Mouse (Mus musculus) CH12.LX (cell line): ENCODE data around the gene Gm20521. TPM values are rescaled to one million over a fixed set of nuclear protein-coding genes. Genes with fewer than 3 reads are reported as not detected.

Experiments used
- DNase-seq: peaks from one replicate; pipeline ENCODE4 v3.0.0-alpha.2; 2013; ENCODE audit errors: extremely low read depth
- H3K27ac ChIP-seq: 2 replicates; pipeline ENCODE4 v1.5.1; 2012; ENCODE audit warnings: low read depth, mild to moderate bottlenecking, control low read depth, moderate library complexity; ENCODE audit not compliant: insufficient read depth
- H3K27me3 ChIP-seq: replicated peaks from 2 replicates; pipeline ENCODE3; 2012; ENCODE audit warnings: inconsistent platforms
- H3K36me3 ChIP-seq, 2 experiments: replicated peaks in 1 of 2; 2 replicates each; pipeline versions ENCODE3 to v1.6.1; 2012; ENCODE audit warnings: inconsistent platforms in 1 of 2, low read length in 1 of 2, mild to moderate bottlenecking in 1 of 2, mixed read lengths in 1 of 2, moderate library complexity in 1 of 2; ENCODE audit not compliant: control insufficient read depth in 1 of 2, insufficient read depth in 1 of 2
- H3K4me1 ChIP-seq, 2 experiments: 2 replicates each; pipeline ENCODE4 v1.6.1; 2012; ENCODE audit warnings: inconsistent platforms in 1 of 2, moderate library complexity in 1 of 2; ENCODE audit not compliant: insufficient read depth in 2 of 2, control insufficient read depth in 1 of 2
- H3K4me2 ChIP-seq: 2 replicates; pipeline ENCODE4 v1.6.1; 2012; ENCODE audit warnings: low read depth, mild to moderate bottlenecking, control low read depth; ENCODE audit not compliant: poor library complexity, insufficient read depth, severe bottlenecking
- H3K4me3 ChIP-seq, 3 experiments: fragments of 150-350 bp in 1 of 3; sonication (generic) in 1 of 3; replicated peaks in 1 of 3; 2 replicates each; pipeline versions ENCODE3 to v1.5.1; 2011 to 2012; ENCODE audit warnings: low read depth in 2 of 3, low read length in 2 of 3, mild to moderate bottlenecking in 2 of 3, moderate library complexity in 2 of 3, control low read depth in 1 of 3, improper control_type of control experiment in 1 of 3, inconsistent platforms in 1 of 3, mixed read lengths in 1 of 3; ENCODE audit not compliant: poor library complexity in 1 of 3
- H3K79me2 ChIP-seq: replicated peaks from 2 replicates; pipeline ENCODE4 v1.6.1; 2012; ENCODE audit warnings: mild to moderate bottlenecking, moderate library complexity; ENCODE audit not compliant: control insufficient read depth, poor library complexity, insufficient read depth, severe bottlenecking; ENCODE audit errors: extremely low read depth
- H3K9ac ChIP-seq: 2 replicates; pipeline ENCODE4 v1.6.1; 2012; ENCODE audit warnings: low read depth, mild to moderate bottlenecking, control low read depth, moderate library complexity; ENCODE audit not compliant: insufficient read depth
- H3K9me3 ChIP-seq: replicated peaks from 2 replicates; pipeline ENCODE3; 2012; ENCODE audit warnings: low read length, inconsistent platforms, mixed read lengths
- CHD1 ChIP-seq: IDR thresholded peaks from 2 replicates; pipeline ENCODE4 v1.6.1; 2012; ENCODE audit warnings: low read depth, low read length, improper control_type of control experiment, inconsistent platforms
- CHD2 ChIP-seq: IDR thresholded peaks from 2 replicates; pipeline ENCODE4 v1.6.1; 2011; ENCODE audit warnings: low read length, improper control_type of control experiment
- CTCF ChIP-seq, 2 experiments: IDR thresholded peaks in 1 of 2; conservative IDR thresholded peaks in 1 of 2; 2 replicates each; pipeline ENCODE4 v1.5.1; 2011 to 2012; ENCODE audit warnings: low read depth in 2 of 2, low read length in 2 of 2, improper control_type of control experiment in 1 of 2, inconsistent platforms in 1 of 2, mild to moderate bottlenecking in 1 of 2, moderate library complexity in 1 of 2
- ETS1 ChIP-seq: conservative IDR thresholded peaks from 2 replicates; pipeline ENCODE4 v1.6.1; 2012; ENCODE audit warnings: low read depth, mild to moderate bottlenecking, inconsistent platforms, low read length, improper control_type of control experiment, moderate library complexity
- JUN ChIP-seq: IDR thresholded peaks from 2 replicates; pipeline ENCODE4 v1.6.1; 2011; ENCODE audit warnings: low read depth, mild to moderate bottlenecking, low read length, improper control_type of control experiment, moderate library complexity; ENCODE audit not compliant: insufficient read depth
- MAFK ChIP-seq: IDR thresholded peaks from 2 replicates; pipeline ENCODE4 v1.6.1; 2011; ENCODE audit warnings: low read length, improper control_type of control experiment; ENCODE audit not compliant: insufficient replicate concordance
- MAX ChIP-seq: IDR thresholded peaks from 2 replicates; pipeline ENCODE4 v1.6.1; 2011; ENCODE audit warnings: low read length, improper control_type of control experiment
- MEF2A ChIP-seq: IDR thresholded peaks from 2 replicates; pipeline ENCODE4 v1.6.1; 2014; ENCODE audit warnings: low read depth, mild to moderate bottlenecking, inconsistent platforms, low read length, improper control_type of control experiment, borderline replicate concordance
- MYC ChIP-seq: IDR thresholded peaks from 2 replicates; pipeline ENCODE4 v1.6.1; 2011; ENCODE audit warnings: low read depth, mild to moderate bottlenecking, improper control_type of control experiment, low read length
- NELFE ChIP-seq: IDR thresholded peaks from 2 replicates; pipeline ENCODE4 v1.6.1; 2011; ENCODE audit warnings: low read depth, low read length, improper control_type of control experiment
- NRF1 ChIP-seq: IDR thresholded peaks from 2 replicates; pipeline ENCODE4 v1.6.1; 2014; ENCODE audit warnings: low read depth, mild to moderate bottlenecking, inconsistent platforms, low read length, improper control_type of control experiment, moderate library complexity
- RAD21 ChIP-seq: IDR thresholded peaks from 2 replicates; pipeline ENCODE4 v1.6.1; 2011; ENCODE audit warnings: low read depth, mild to moderate bottlenecking, low read length, improper control_type of control experiment, moderate library complexity
- RCOR1 ChIP-seq: conservative IDR thresholded peaks from 2 replicates; pipeline ENCODE4 v1.6.1; 2012; ENCODE audit warnings: low read depth, mild to moderate bottlenecking, inconsistent platforms, low read length, improper control_type of control experiment
- SIN3A ChIP-seq: IDR thresholded peaks from 2 replicates; pipeline ENCODE4 v1.6.1; 2012; ENCODE audit warnings: low read length, improper control_type of control experiment, inconsistent platforms
- UBTF ChIP-seq: IDR thresholded peaks from 2 replicates; pipeline ENCODE4 v1.6.1; 2012; ENCODE audit warnings: low read depth, mild to moderate bottlenecking, inconsistent platforms, low read length, improper control_type of control experiment, moderate library complexity
- USF1 ChIP-seq: IDR thresholded peaks from 2 replicates; pipeline ENCODE4 v1.6.1; 2014; ENCODE audit warnings: low read depth, mild to moderate bottlenecking, inconsistent platforms, low read length, improper control_type of control experiment
- ZKSCAN1 ChIP-seq: IDR thresholded peaks from 2 replicates; pipeline ENCODE4 v1.6.1; 2012; ENCODE audit warnings: low read depth, inconsistent platforms, low read length, improper control_type of control experiment, borderline replicate concordance
- ZNF384 ChIP-seq: IDR thresholded peaks from 2 replicates; pipeline ENCODE4 v1.6.1; 2012; ENCODE audit warnings: low read depth, low read length, improper control_type of control experiment, inconsistent platforms
- dilution Hi-C: fragments of 300-500 bp; cut with MboI; formaldehyde crosslinking; loops from 2 replicates; pipeline ENCODE4 v1.14.3; 2020; ENCODE audit warnings: low sequenced_read_pairs; ENCODE audit not compliant: extremely low pct_unique_long_range_greater_than_20kb, extremely low pct_ligation_motif_present
- in situ Hi-C: fragments of 300-500 bp; cut with MboI; formaldehyde crosslinking; loops from 3 replicates; pipeline ENCODE4 v1.14.3; 2019; ENCODE audit warnings: low sequenced_read_pairs, low pct_ligation_motif_present, low pct_unique_long_range_greater_than_20kb, mixed read lengths
- polyA plus RNA-seq: library from polyadenylated mRNA; unstranded; fragments of >175 nt; gene quantifications from 2 replicates; pipeline ENCODE4 v1.2.1, GENCODE M21; 2012; ENCODE audit warnings: low read depth; ENCODE audit not compliant: insufficient read length
- total RNA-seq, 2 experiments: library from RNA; depleted of rRNA; stranded (reverse); fragments of 300-350 nt in 1 of 2; fragments of >200 nt in 1 of 2; gene quantifications; 2 replicates each; pipeline ENCODE4 v1.2.3; 2012 to 2014

The Gm20521 gene
- total and polyA plus RNA-seq, 3 experiments, result not detected

- Histone ChIP-seq H3K4me2 (no peak overlapping the region), H3K4me3 (no peak overlapping the region)
These were observed 53.6 kb downstream of the Gm20521 start for GRCm38 (mm10) chr14:54936831-54937160.

GRCm38 (mm10) chr14:54937361-54938182 lies 54.3 kb downstream of the Gm20521 start:
- H3K4me1 ChIP-seq, result peaks cover 2 to 5% of the 10 kb centered on the region in 2 experiments
- TF ChIP-seq JUN (no peak), RCOR1 (no peak), MAFK (no peak), RAD21 (no peak), CHD2 (no peak), SIN3A (no peak), USF1 (no peak)
- TF ChIP-seq, all 38 proteins: peak for 0
- in situ Hi-C loops, result loop anchor here (5.0 kb wide), 1 partner anchor 35 kb away; no protein-coding TSS in a partner anchor
- dilution Hi-C loops, result no loop called here
- DNase-seq, result no peak
- Histone ChIP-seq H3K36me3 (no peaks in the 10 kb centered on the region), H3K4me2 (no peak overlapping the region), H3K9me3 (no peaks in the 10 kb centered on the region), H3K79me2 (no peaks in the 10 kb centered on the region), H3K27me3 (peaks cover 69% of the 10 kb centered on the region), H3K27ac (no peak overlapping the region), H3K9ac (no peak overlapping the region), H3K4me3 (no peak overlapping the region)

More at GRCm38 (mm10) chr14:54936831-54937160, 53.6 kb downstream of the Gm20521 start:
- Histone ChIP-seq H3K79me2 (no peaks in the 10 kb centered on the region), H3K9me3 (no peaks in the 10 kb centered on the region), H3K27me3 (peaks cover 66% of the 10 kb centered on the region), H3K27ac (no peak overlapping the region), H3K36me3 (no peaks in the 10 kb centered on the region), H3K4me1 (peaks cover 3 to 12% of the 10 kb centered on the region in 2 experiments), H3K9ac (no peak overlapping the region)
- DNase-seq, result no peak
- in situ Hi-C loops, result loop anchor here (5.0 kb wide), 1 partner anchor 34 kb away; no protein-coding TSS in a partner anchor
- dilution Hi-C loops, result no loop called here
- TF ChIP-seq MAX (no peak), MEF2A (no peak), ZKSCAN1 (no peak), MYC (no peak), CTCF (conservative IDR thresholded peaks at IDR 0.05 in 1 of 2, IDR thresholded peaks at IDR 0.05 in 1 of 2; ENCODE audit: low read depth in 2 of 2, low read length in 2 of 2) (no peak), CHD1 (no peak), ZNF384 (no peak), NRF1 (no peak), UBTF (no peak), NELFE (no peak), ETS1 (no peak)
